Mouse (Mus musculus) hindbrain, embryonic 14.5 days (tissue): ENCODE results near the gene Myo1h. TPM values are rescaled to one million over a fixed set of nuclear protein-coding genes. Genes with fewer than 3 reads are reported as not detected.

Experiments used
- ATAC-seq: fragments of 200-750 bp; cut with Nextera tagmentation; 2 replicates; pipeline ENCODE4 v1.8.0; 2017; ENCODE audit warnings: moderate number of reproducible peaks, mild to moderate bottlenecking, moderate TSS enrichment, moderate library complexity; ENCODE audit not compliant: low FRiP score
- DNase-seq: peaks from one replicate; pipeline ENCODE4 v3.0.0-alpha.2; 2015; ENCODE audit warnings: low spot score
- H3K27ac ChIP-seq: fragments of 300-500 bp; sonication (generic); 2 replicates; pipeline ENCODE4 v1.5.1; 2014; ENCODE audit warnings: mild to moderate bottlenecking, moderate library complexity
- H3K27me3 ChIP-seq: fragments of 300-500 bp; sonication (generic); 2 replicates; pipeline ENCODE4 v1.6.1; 2014; ENCODE audit warnings: mild to moderate bottlenecking, low read length, mixed read lengths; ENCODE audit not compliant: control insufficient read depth, insufficient read depth
- H3K36me3 ChIP-seq: fragments of 300-500 bp; sonication (generic); replicated peaks from 2 replicates; pipeline ENCODE4 v1.6.1; 2014; ENCODE audit not compliant: control insufficient read depth, insufficient read depth
- H3K4me1 ChIP-seq: fragments of 300-500 bp; sonication (generic); replicated peaks from 2 replicates; pipeline ENCODE4 v1.6.1; 2014; ENCODE audit warnings: antibody characterized with exemption, low read length, mixed read lengths; ENCODE audit not compliant: control insufficient read depth, insufficient read depth
- H3K4me2 ChIP-seq: fragments of 300-500 bp; sonication (generic); replicated peaks from 2 replicates; pipeline ENCODE4 v1.6.1; 2014; ENCODE audit warnings: mild to moderate bottlenecking, moderate library complexity
- H3K4me3 ChIP-seq: fragments of 300-500 bp; sonication (generic); replicated peaks from 2 replicates; pipeline ENCODE4 v1.5.1; 2014; ENCODE audit warnings: mild to moderate bottlenecking, low read length
- H3K9ac ChIP-seq: fragments of 300-500 bp; sonication (generic); 2 replicates; pipeline ENCODE4 v1.6.1; 2014
- H3K9me3 ChIP-seq: fragments of 300-500 bp; sonication (generic); 2 replicates; pipeline ENCODE4 v1.6.1; 2016; ENCODE audit warnings: low read length; ENCODE audit not compliant: control insufficient read depth
- WGBS: fragments of 180-500 bp; shearing (Covaris S2); extraction: QIAGEN DNeasy Blood & Tissue Kit; methylation state at CpG from one replicate; pipeline ENCODE4 v1.1.7; 2014; 5-methylcytosine and 5-hydroxymethylcytosine counted together
- polyA plus RNA-seq: library from polyadenylated mRNA; unstranded; fragments of >200 nt; fragmentation: Nextera tagmentation; extraction: Ambion mirVana; gene quantifications from 2 replicates; pipeline ENCODE4 v1.2.1, GENCODE M21; 2014

The Myo1h gene
- polyA plus RNA-seq, 1 experiment from 2014 or later = 0.64 TPM

- peaks cover 40% of the 10 kb centered on the region for H3K27me3 ChIP-seq
- no peaks in the 10 kb centered on the region for H3K36me3 ChIP-seq
- H3K9ac ChIP-seq = no peak overlapping the region
- H3K4me1 ChIP-seq = peaks cover 14% of the 10 kb centered on the region
- H3K4me3 ChIP-seq = no peak overlapping the region
- ATAC-seq = no peak
- H3K4me2 ChIP-seq = no peak overlapping the region
- no peak overlapping the region for H3K27ac ChIP-seq
- H3K9me3 ChIP-seq = no peaks in the 10 kb centered on the region
- no peak for DNase-seq
- WGBS = 85% methylated on average over 16 of the region's 16 CpGs
Observed at GRCm38 (mm10) chr5:114286872-114287571, 1.9 kb upstream of the Myo1h start.

- no peak for ATAC-seq
- no peak overlapping the region for H3K4me3 ChIP-seq
- H3K9me3 ChIP-seq = no peaks in the 10 kb centered on the region
- WGBS = 80% methylated on average over 5 of the region's 5 CpGs
- H3K27me3 ChIP-seq = peaks cover 34% of the 10 kb centered on the region
- no peak for DNase-seq
- H3K36me3 ChIP-seq = no peaks in the 10 kb centered on the region
- no peak overlapping the region for H3K27ac ChIP-seq
- no peak overlapping the region for H3K4me2 ChIP-seq
- H3K4me1 ChIP-seq = peaks cover 8% of the 10 kb centered on the region
- no peak overlapping the region for H3K9ac ChIP-seq
Observed at GRCm38 (mm10) chr5:114288396-114288795, 570 bp upstream of the Myo1h start.

GRCm38 (mm10) chr5:114290004-114290403, 1.0 kb downstream of the Myo1h start:
- 45% methylated on average over 3 of the region's 3 CpGs for WGBS
- peaks cover 37% of the 10 kb centered on the region for H3K27me3 ChIP-seq
- no peak for DNase-seq
- H3K4me3 ChIP-seq = no peak overlapping the region
- H3K4me2 ChIP-seq = no peak overlapping the region
- no peaks in the 10 kb centered on the region for H3K9me3 ChIP-seq
- no peak overlapping the region for H3K9ac ChIP-seq
- no peak overlapping the region for H3K27ac ChIP-seq
- H3K36me3 ChIP-seq = no peaks in the 10 kb centered on the region
- peaks cover 8% of the 10 kb centered on the region for H3K4me1 ChIP-seq
- no peak; the same call in 1 of the 2 replicates for ATAC-seq

DNA sequence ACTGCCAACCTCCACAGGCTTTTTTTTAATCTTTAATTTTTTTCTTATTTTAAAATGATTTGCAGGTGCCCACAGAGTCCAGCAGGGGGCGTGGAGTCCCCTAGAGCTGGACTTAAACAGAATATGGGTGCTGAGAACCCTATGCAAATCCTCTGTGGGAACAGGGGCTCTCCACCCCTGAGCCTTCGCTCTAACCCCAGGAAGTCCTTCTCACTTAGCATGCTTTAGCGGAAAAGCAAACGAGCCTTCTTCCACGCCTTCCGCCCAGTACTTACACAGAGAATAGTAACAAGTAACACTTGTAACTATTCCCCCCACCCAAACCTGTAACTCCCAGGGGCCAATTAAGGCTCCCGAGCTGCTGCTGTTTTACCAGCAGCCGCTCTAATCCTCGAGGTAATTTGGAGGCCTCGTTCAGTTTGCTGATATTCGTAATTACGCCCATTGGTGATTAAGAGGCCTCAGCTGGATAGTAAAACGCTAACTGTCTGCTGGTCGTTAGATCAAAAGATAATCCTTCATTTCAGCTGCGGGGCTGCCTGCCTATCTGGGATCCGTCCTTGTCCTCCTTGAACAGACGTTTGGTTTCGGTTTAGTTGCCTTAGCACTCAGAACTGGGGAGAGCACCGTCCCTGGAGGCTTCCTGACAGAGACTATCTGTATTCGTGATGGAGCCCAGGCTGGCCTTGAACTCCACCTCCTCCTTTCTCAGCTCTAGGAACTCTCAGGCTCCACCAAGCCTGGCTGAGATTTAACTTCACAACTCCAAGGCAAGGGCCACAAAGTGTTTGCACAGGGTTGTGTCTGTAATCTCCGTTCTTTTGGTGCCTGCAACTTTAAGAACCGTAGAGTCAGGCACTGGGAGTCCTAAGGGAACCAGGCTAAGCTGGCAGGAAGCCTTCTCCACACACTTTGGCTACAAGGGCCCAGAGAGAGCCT, 8.0 kb downstream of the Myo1h start:
- WGBS = 33% methylated on average over 22 of the region's 22 CpGs
- Histone ChIP-seq H3K27ac (no peak overlapping the region), H3K27me3 (peaks cover 43% of the 10 kb centered on the region), H3K36me3 (no peaks in the 10 kb centered on the region), H3K4me2 (no peak overlapping the region), H3K9ac (no peak overlapping the region), H3K9me3 (no peaks in the 10 kb centered on the region), H3K4me3 (no peak overlapping the region), H3K4me1 (peaks cover 18% of the 10 kb centered on the region)
- DNase-seq (no peak), ATAC-seq (no peak)

DNA sequence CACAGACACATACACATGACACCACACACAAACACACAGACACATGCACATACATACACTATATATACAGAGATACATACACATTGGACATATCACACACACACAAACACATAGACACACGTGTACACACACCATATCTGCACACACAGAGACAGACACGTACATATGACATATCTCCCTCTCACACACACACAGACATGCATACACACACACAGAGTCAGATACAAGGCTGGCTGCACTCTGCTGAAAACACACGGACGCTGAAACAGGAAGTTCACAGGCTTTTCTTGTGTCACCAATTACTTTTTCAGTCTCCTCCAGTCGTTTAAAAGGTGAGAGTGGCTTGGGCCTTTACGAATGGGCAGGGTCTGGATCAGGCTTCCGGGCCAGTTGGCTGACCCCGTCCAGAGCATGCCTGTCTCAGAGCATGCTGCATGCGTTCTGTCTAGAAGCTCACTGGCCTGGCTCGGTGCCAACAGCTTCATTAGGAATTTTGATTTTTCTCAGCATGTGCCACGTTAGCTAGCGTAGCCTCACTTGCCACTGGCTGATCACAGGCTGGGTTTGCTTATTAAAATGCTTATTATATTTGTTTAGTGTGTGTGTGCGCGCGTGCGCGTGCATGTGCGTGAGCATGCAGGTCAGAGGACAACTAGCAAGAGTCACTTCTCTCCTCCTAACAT, 9.4 kb downstream of the Myo1h start:
- H3K4me2 ChIP-seq = no peak overlapping the region
- WGBS = 38% methylated on average over 18 of the region's 18 CpGs
- H3K4me3 ChIP-seq = no peak overlapping the region
- no peaks in the 10 kb centered on the region for H3K9me3 ChIP-seq
- no peak overlapping the region for H3K9ac ChIP-seq
- DNase-seq = peak; percentile 79
- no peaks in the 10 kb centered on the region for H3K36me3 ChIP-seq
- H3K27ac ChIP-seq = 0 out of 2 replicates have a peak overlapping the region, but pooled peaks have one; percentile 26
- peaks cover 18% of the 10 kb centered on the region for H3K4me1 ChIP-seq
- ATAC-seq = no peak
- H3K27me3 ChIP-seq = peaks cover 52% of the 10 kb centered on the region

- peaks cover 18% of the 10 kb centered on the region for H3K4me1 ChIP-seq
- no peaks in the 10 kb centered on the region for H3K9me3 ChIP-seq
- H3K4me3 ChIP-seq = no peak overlapping the region
- WGBS = 14% methylated on average over 22 of the region's 22 CpGs
- DNase-seq (no peak), ATAC-seq (0 out of 2 replicates have a peak, but pooled peaks have one; percentile 27)
- H3K36me3 ChIP-seq = no peaks in the 10 kb centered on the region
- peak overlapping the region; percentile 34; the same call in 1 of the 2 replicates for H3K27ac ChIP-seq
- no peak overlapping the region for H3K9ac ChIP-seq
- no peak overlapping the region; the same call in 1 of the 2 replicates for H3K4me2 ChIP-seq
- peaks cover 50% of the 10 kb centered on the region for H3K27me3 ChIP-seq
Observed at GRCm38 (mm10) chr5:114299156-114299855, 10.3 kb downstream of the Myo1h start.

GRCm38 (mm10) chr5:114299883-114300610, 11.1 kb downstream of the Myo1h start:
- H3K9me3 ChIP-seq = no peaks in the 10 kb centered on the region
- no peak overlapping the region for H3K4me3 ChIP-seq
- 36% methylated on average over 24 of the region's 24 CpGs for WGBS
- no peak overlapping the region for H3K27ac ChIP-seq
- no peak overlapping the region for H3K4me2 ChIP-seq
- ATAC-seq (no peak), DNase-seq (no peak)
- no peak overlapping the region for H3K9ac ChIP-seq
- H3K27me3 ChIP-seq = peaks cover 49% of the 10 kb centered on the region
- H3K4me1 ChIP-seq = peaks cover 18% of the 10 kb centered on the region
- no peaks in the 10 kb centered on the region for H3K36me3 ChIP-seq

DNA sequence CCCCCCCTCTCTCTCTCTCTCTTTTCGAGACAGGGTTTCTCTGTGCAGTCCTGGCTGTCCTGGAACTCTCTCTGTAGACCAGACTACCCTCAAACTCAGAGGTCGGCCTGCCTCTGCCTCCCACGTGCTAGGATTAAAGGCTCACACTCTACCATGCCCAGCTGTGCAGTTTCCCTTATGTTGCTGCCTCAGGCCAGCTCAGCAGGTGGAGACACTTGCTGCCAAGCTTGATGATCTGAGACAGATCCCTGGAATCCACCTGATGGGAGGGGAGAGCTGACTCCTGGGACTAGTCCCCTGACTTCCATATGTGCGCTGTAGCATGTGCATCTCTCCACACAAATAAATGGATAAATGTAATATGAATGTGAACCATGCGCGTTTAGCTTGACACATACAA, 14.2 kb downstream of the Myo1h start:
- 68% methylated on average over 6 of the region's 6 CpGs for WGBS
- ATAC-seq (no peak), DNase-seq (no peak)

More for the DNA sequence above, 14.2 kb downstream of the Myo1h start:
- H3K27ac ChIP-seq = no peak overlapping the region
- H3K4me2 ChIP-seq = no peak overlapping the region
- H3K27me3 ChIP-seq = peaks cover 35% of the 10 kb centered on the region
- H3K9ac ChIP-seq = no peak overlapping the region
- no peak overlapping the region for H3K4me3 ChIP-seq
- no peaks in the 10 kb centered on the region for H3K9me3 ChIP-seq
- no peaks in the 10 kb centered on the region for H3K36me3 ChIP-seq
- peaks cover 9% of the 10 kb centered on the region for H3K4me1 ChIP-seq
